Mouse (Mus musculus) forebrain, embryonic 11.5 days (tissue): Measurements from ENCODE around the gene Prr19. TPM values are rescaled to one million over a fixed set of nuclear protein-coding genes. Genes with fewer than 3 reads are reported as not detected.

Experiments
- ATAC-seq: fragments of 200-750 bp; cut with Nextera tagmentation; replicated peaks from 2 replicates; pipeline ENCODE4 v1.8.0; 2017; ENCODE audit warnings: moderate TSS enrichment; ENCODE audit not compliant: low FRiP score
- DNase-seq: peaks from one replicate; pipeline ENCODE4 v3.0.0-alpha.2; 2017; ENCODE audit warnings: low spot score
- H3K27ac ChIP-seq: fragments of 300-500 bp; sonication (generic); 2 replicates; pipeline ENCODE4 v1.5.1; 2014; ENCODE audit warnings: low read depth, low read length
- H3K27me3 ChIP-seq: fragments of 300-500 bp; sonication (generic); 2 replicates; pipeline ENCODE4 v1.6.1; 2014; ENCODE audit warnings: mild to moderate bottlenecking, low read length, mixed read lengths; ENCODE audit not compliant: control insufficient read depth, insufficient read depth
- H3K36me3 ChIP-seq: fragments of 300-500 bp; sonication (generic); 2 replicates; pipeline ENCODE4 v1.6.1; 2014; ENCODE audit warnings: mild to moderate bottlenecking, low read length, moderate library complexity, mixed read lengths; ENCODE audit not compliant: control insufficient read depth, insufficient read depth
- H3K4me1 ChIP-seq: fragments of 300-500 bp; sonication (generic); replicated peaks from 2 replicates; pipeline ENCODE4 v1.6.1; 2014; ENCODE audit warnings: low read length, mixed read lengths; ENCODE audit not compliant: control insufficient read depth, insufficient read depth
- H3K4me2 ChIP-seq: fragments of 300-500 bp; sonication (generic); 2 replicates; pipeline ENCODE4 v1.6.1; 2014; ENCODE audit warnings: low read depth, mild to moderate bottlenecking, low read length, moderate library complexity, mixed read lengths; ENCODE audit not compliant: severe bottlenecking
- H3K4me3 ChIP-seq: fragments of 300-500 bp; sonication (generic); 2 replicates; pipeline ENCODE4 v1.5.1; 2014; ENCODE audit warnings: low read depth, low read length
- H3K9ac ChIP-seq: fragments of 300-500 bp; sonication (generic); 2 replicates; pipeline ENCODE4 v1.6.1; 2014; ENCODE audit warnings: low read length
- H3K9me3 ChIP-seq: fragments of 300-500 bp; sonication (generic); 2 replicates; pipeline ENCODE4 v1.6.1; 2016; ENCODE audit warnings: low read length, mixed read lengths; ENCODE audit not compliant: control insufficient read depth
- WGBS: fragments of 180-500 bp; shearing (Covaris S2); extraction: QIAGEN DNeasy Blood & Tissue Kit; methylation state at CpG from one replicate; pipeline ENCODE4 v1.1.7; 2014; 5-methylcytosine and 5-hydroxymethylcytosine counted together
- polyA plus RNA-seq: library from polyadenylated mRNA; unstranded; fragments of >200 nt; fragmentation: Nextera tagmentation; extraction: Ambion mirVana; gene quantifications from 2 replicates; pipeline ENCODE4 v1.2.1, GENCODE M21; 2014

Gene Prr19
- polyA plus RNA-seq, 1 experiment from 2014 or later = 1.1 TPM

- H3K27me3 ChIP-seq = no peaks in the 10 kb centered on the region
- peak overlapping the region; percentile 98 for H3K27ac ChIP-seq
- under 1% methylated on average over 46 of the region's 49 CpGs for WGBS
- no peaks in the 10 kb centered on the region for H3K9me3 ChIP-seq
- ATAC-seq = peak; percentile 53
- H3K36me3 ChIP-seq = no peaks in the 10 kb centered on the region
- H3K9ac ChIP-seq = peak overlapping the region; percentile 86
- peak overlapping the region; percentile 93 for H3K4me2 ChIP-seq
- peak overlapping the region; percentile 57 for H3K4me3 ChIP-seq
- H3K4me1 ChIP-seq = peaks cover 43% of the 10 kb centered on the region
- no peak for DNase-seq
These were observed 21.9 kb upstream of the Prr19 start for GRCm38 (mm10) chr7:25279076-25279860.

GRCm38 (mm10) chr7:25279861-25280791 lies 21.1 kb upstream of the Prr19 start:
- Histone ChIP-seq H3K4me1 (peaks cover 43% of the 10 kb centered on the region), H3K27ac (peak overlapping the region; percentile 98), H3K4me2 (peak overlapping the region; percentile 93), H3K9ac (peak overlapping the region; percentile 86), H3K9me3 (no peaks in the 10 kb centered on the region), H3K4me3 (peak overlapping the region; percentile 57), H3K36me3 (peaks cover 2% of the 10 kb centered on the region), H3K27me3 (no peaks in the 10 kb centered on the region)
- peak; percentile 23 for ATAC-seq
- peak; percentile 79 for DNase-seq
- 2% methylated on average over 6 of the region's 6 CpGs for WGBS

GRCm38 (mm10) chr7:25281166-25281733 lies 20.0 kb upstream of the Prr19 start:
- Histone ChIP-seq H3K4me1 (peaks cover 41% of the 10 kb centered on the region), H3K36me3 (peaks cover 8% of the 10 kb centered on the region), H3K9ac (peak overlapping the region; percentile 86), H3K27ac (peak overlapping the region; percentile 98), H3K4me3 (peak overlapping the region; percentile 77), H3K9me3 (no peaks in the 10 kb centered on the region), H3K27me3 (no peaks in the 10 kb centered on the region), H3K4me2 (peak overlapping the region; percentile 93)
- WGBS = 23% methylated on average over 12 of the region's 12 CpGs
- no peak for DNase-seq
- no peak; the same call in 1 of the 2 replicates for ATAC-seq

GRCm38 (mm10) chr7:25281734-25282601 lies 19.2 kb upstream of the Prr19 start:
- peak overlapping the region; percentile 93 for H3K4me2 ChIP-seq
- peak overlapping the region; percentile 77 for H3K4me3 ChIP-seq
- no peaks in the 10 kb centered on the region for H3K9me3 ChIP-seq
- peaks cover 41% of the 10 kb centered on the region for H3K4me1 ChIP-seq
- H3K27me3 ChIP-seq = no peaks in the 10 kb centered on the region
- peak overlapping the region; percentile 98 for H3K27ac ChIP-seq
- H3K36me3 ChIP-seq = peaks cover 15% of the 10 kb centered on the region
- peak; percentile 99 for DNase-seq
- H3K9ac ChIP-seq = peak overlapping the region; percentile 86
- ATAC-seq = peak; percentile 79
- WGBS = 2% methylated on average over 80 of the region's 108 CpGs

- Histone ChIP-seq H3K27me3 (no peaks in the 10 kb centered on the region), H3K9ac (peak overlapping the region; percentile 84), H3K36me3 (peaks cover 18% of the 10 kb centered on the region), H3K4me1 (peaks cover 35% of the 10 kb centered on the region), H3K27ac (peak overlapping the region; percentile 96), H3K9me3 (no peaks in the 10 kb centered on the region), H3K4me3 (peak overlapping the region; percentile 77), H3K4me2 (peak overlapping the region; percentile 83)
- ATAC-seq = no peak
- WGBS = under 1% methylated on average over 30 of the region's 36 CpGs
- peak; percentile 78 for DNase-seq
These were observed 18.4 kb upstream of the Prr19 start for GRCm38 (mm10) chr7:25282731-25283211.

- peak overlapping the region; percentile 77 for H3K4me3 ChIP-seq
- peak overlapping the region; percentile 84 for H3K9ac ChIP-seq
- no peaks in the 10 kb centered on the region for H3K27me3 ChIP-seq
- H3K9me3 ChIP-seq = no peaks in the 10 kb centered on the region
- DNase-seq (no peak), ATAC-seq (no peak)
- 22% methylated on average over 5 of the region's 5 CpGs for WGBS
- peak overlapping the region; percentile 83 for H3K4me2 ChIP-seq
- peaks cover 32% of the 10 kb centered on the region for H3K4me1 ChIP-seq
- peak overlapping the region; percentile 25 for H3K27ac ChIP-seq
- H3K36me3 ChIP-seq = peaks cover 25% of the 10 kb centered on the region
These were observed 17.6 kb upstream of the Prr19 start for GRCm38 (mm10) chr7:25283637-25284036.

- Histone ChIP-seq H3K27me3 (no peaks in the 10 kb centered on the region), H3K4me3 (peak overlapping the region; percentile 77), H3K9me3 (no peaks in the 10 kb centered on the region), H3K36me3 (peaks cover 31% of the 10 kb centered on the region), H3K9ac (peak overlapping the region; percentile 84), H3K4me1 (peaks cover 32% of the 10 kb centered on the region), H3K27ac (no peak overlapping the region), H3K4me2 (peak overlapping the region; percentile 83)
- WGBS = 81% methylated on average over 2 of the region's 2 CpGs
- DNase-seq (no peak), ATAC-seq (no peak)
These were observed 17.0 kb upstream of the Prr19 start for GRCm38 (mm10) chr7:25284171-25284570.
